Mouse (Mus musculus): ENCODE measurements around the gene Rsl24d1. TPM values are rescaled to one million over a fixed set of nuclear protein-coding genes. Genes with fewer than 3 reads are reported as not detected.

Rsl24d1 gene
- polyA plus RNA-seq (2014; fragmentation: Illumina TruSeq; extraction: RNeasy Lipid Tissue Mini Kit (QIAGEN cat#74804); ENCODE audit: low replicate concordance), result 35.5 TPM

GRCm38 (mm10) chr9:73112919-73113906 is at the start of gene Rsl24d1:
Gene Rsl24d1 (plus strand): TSS chr9:73113426.

GRCm38 (mm10) chr9:73101536-73101935 is 11.7 kb upstream of the Rsl24d1 start, which contains the start of gene Khdc3:
Gene Khdc3 (plus strand): TSS chr9:73101836.

GRCm38 (mm10) chr9:73102181-73102580 is 11.0 kb upstream of the Rsl24d1 start, which contains the start of gene Gm20509:
Gene Gm20509 (plus strand): TSS chr9:73102470.

Other genes starting within 250 kb of the Rsl24d1 start
- gene Pygo1, start 187.8 kb upstream of the Rsl24d1 start, polyA plus RNA-seq (2014; fragmentation: Illumina TruSeq; extraction: RNeasy Lipid Tissue Mini Kit (QIAGEN cat#74804); ENCODE audit: low replicate concordance), result 0.82 TPM
- gene Dyx1c1, start 154.6 kb upstream of the Rsl24d1 start, polyA plus RNA-seq (2014; fragmentation: Illumina TruSeq; extraction: RNeasy Lipid Tissue Mini Kit (QIAGEN cat#74804); ENCODE audit: low replicate concordance), result not detected
- gene Gm44503, start 154.6 kb upstream of the Rsl24d1 start, polyA plus RNA-seq (2014; fragmentation: Illumina TruSeq; extraction: RNeasy Lipid Tissue Mini Kit (QIAGEN cat#74804); ENCODE audit: low replicate concordance), result not detected
- gene Ccpg1os, start 128.0 kb upstream of the Rsl24d1 start, polyA plus RNA-seq (2014; fragmentation: Illumina TruSeq; extraction: RNeasy Lipid Tissue Mini Kit (QIAGEN cat#74804); ENCODE audit: low replicate concordance), result 8.4 TPM
- 57.4 TPM for gene Ccpg1, start 128.0 kb upstream of the Rsl24d1 start, polyA plus RNA-seq (2014; fragmentation: Illumina TruSeq; extraction: RNeasy Lipid Tissue Mini Kit (QIAGEN cat#74804); ENCODE audit: low replicate concordance)
- gene Pigb, start 73.0 kb upstream of the Rsl24d1 start, polyA plus RNA-seq (2014; fragmentation: Illumina TruSeq; extraction: RNeasy Lipid Tissue Mini Kit (QIAGEN cat#74804); ENCODE audit: low replicate concordance), result 5.1 TPM
- 18.5 TPM for gene Rab27a, start 68.6 kb upstream of the Rsl24d1 start, polyA plus RNA-seq (2014; fragmentation: Illumina TruSeq; extraction: RNeasy Lipid Tissue Mini Kit (QIAGEN cat#74804); ENCODE audit: low replicate concordance)
- gene Khdc3, start 11.6 kb upstream of the Rsl24d1 start, polyA plus RNA-seq (2014; fragmentation: Illumina TruSeq; extraction: RNeasy Lipid Tissue Mini Kit (QIAGEN cat#74804); ENCODE audit: low replicate concordance), result not detected
- gene Gm20509, start 11.0 kb upstream of the Rsl24d1 start, polyA plus RNA-seq (2014; fragmentation: Illumina TruSeq; extraction: RNeasy Lipid Tissue Mini Kit (QIAGEN cat#74804); ENCODE audit: low replicate concordance), result not detected